Mouse (Mus musculus) liver, embryonic 15.5 days (tissue): ENCODE data around the gene Ms4a2. TPM values are rescaled to one million over a fixed set of nuclear protein-coding genes. Genes with fewer than 3 reads are reported as not detected.

Source experiments
- ATAC-seq: fragments of 200-750 bp; cut with Nextera tagmentation; 2 replicates; pipeline ENCODE4 v1.8.0; 2017; ENCODE audit warnings: moderate number of reproducible peaks, mild to moderate bottlenecking, moderate library complexity; ENCODE audit not compliant: insufficient read depth
- H3K27ac ChIP-seq: fragments of 300-500 bp; sonication (generic); replicated peaks from 2 replicates; pipeline ENCODE4 v1.5.1; 2015; ENCODE audit warnings: mild to moderate bottlenecking, inconsistent platforms
- H3K27me3 ChIP-seq: fragments of 300-500 bp; sonication (generic); 2 replicates; pipeline ENCODE4 v1.6.1; 2015; ENCODE audit warnings: mild to moderate bottlenecking, inconsistent platforms
- H3K36me3 ChIP-seq: fragments of 300-500 bp; sonication (generic); replicated peaks from 2 replicates; pipeline ENCODE4 v1.6.1; 2015; ENCODE audit warnings: moderate library complexity, mild to moderate bottlenecking, inconsistent platforms
- H3K4me1 ChIP-seq: fragments of 300-500 bp; sonication (generic); replicated peaks from 2 replicates; pipeline ENCODE4 v1.6.1; 2015; ENCODE audit warnings: inconsistent platforms
- H3K4me2 ChIP-seq: fragments of 300-500 bp; sonication (generic); 2 replicates; pipeline ENCODE4 v1.6.1; 2015; ENCODE audit warnings: moderate library complexity, mild to moderate bottlenecking, inconsistent platforms
- H3K4me3 ChIP-seq: fragments of 300-500 bp; sonication (generic); replicated peaks from 2 replicates; pipeline ENCODE4 v1.5.1; 2015; ENCODE audit warnings: mild to moderate bottlenecking, inconsistent platforms
- H3K9ac ChIP-seq: fragments of 300-500 bp; sonication (generic); 2 replicates; pipeline ENCODE4 v1.6.1; 2015; ENCODE audit warnings: moderate library complexity, mild to moderate bottlenecking, inconsistent platforms
- H3K9me3 ChIP-seq: fragments of 300-500 bp; sonication (generic); replicated peaks from 2 replicates; pipeline ENCODE4 v1.6.1; 2016; ENCODE audit warnings: inconsistent platforms
- WGBS: fragments of 180-500 bp; shearing (Covaris S2); methylation state at CpG from one replicate; pipeline ENCODE4 v1.1.7; 2015; ENCODE audit warnings: mixed read lengths; ENCODE audit not compliant: insufficient replicate concordance; 5-methylcytosine and 5-hydroxymethylcytosine counted together
- polyA plus RNA-seq: library from polyadenylated mRNA; unstranded; fragments of >200 nt; fragmentation: Nextera tagmentation; extraction: Ambion mirVana; gene quantifications from 2 replicates; pipeline ENCODE4 v1.2.1, GENCODE M21; 2015

Ms4a2 gene
- polyA plus RNA-seq, 1 experiment from 2014 or later = 0.81 TPM

DNA sequence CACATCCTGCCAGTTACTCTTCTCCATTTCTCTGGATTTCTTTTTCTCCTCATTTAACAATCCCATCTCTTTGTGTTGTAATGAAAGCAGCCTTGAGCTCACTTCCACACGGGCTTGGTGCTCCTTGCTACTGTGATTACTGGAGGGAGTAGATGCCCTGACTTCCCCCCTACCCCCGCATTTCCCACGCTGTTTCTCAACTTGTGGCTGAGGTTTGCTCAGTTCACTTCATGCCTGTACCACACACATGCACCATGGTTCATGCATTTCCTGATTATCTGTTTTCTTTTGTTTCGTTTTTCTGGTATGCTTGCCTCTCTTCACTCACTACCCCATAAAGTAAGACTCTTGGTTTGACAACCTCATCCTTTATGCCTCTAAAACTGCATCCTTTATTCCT, 34.3 kb downstream of the Ms4a2 start:
- Histone ChIP-seq H3K4me2 (no peak overlapping the region), H3K27ac (no peak overlapping the region), H3K9me3 (no peaks in the 10 kb centered on the region), H3K9ac (no peak overlapping the region), H3K36me3 (no peaks in the 10 kb centered on the region), H3K4me1 (no peaks in the 10 kb centered on the region), H3K27me3 (no peaks in the 10 kb centered on the region), H3K4me3 (no peak overlapping the region)
- no peak for ATAC-seq
- 46% methylated on average over 4 of the region's 4 CpGs for WGBS

DNA sequence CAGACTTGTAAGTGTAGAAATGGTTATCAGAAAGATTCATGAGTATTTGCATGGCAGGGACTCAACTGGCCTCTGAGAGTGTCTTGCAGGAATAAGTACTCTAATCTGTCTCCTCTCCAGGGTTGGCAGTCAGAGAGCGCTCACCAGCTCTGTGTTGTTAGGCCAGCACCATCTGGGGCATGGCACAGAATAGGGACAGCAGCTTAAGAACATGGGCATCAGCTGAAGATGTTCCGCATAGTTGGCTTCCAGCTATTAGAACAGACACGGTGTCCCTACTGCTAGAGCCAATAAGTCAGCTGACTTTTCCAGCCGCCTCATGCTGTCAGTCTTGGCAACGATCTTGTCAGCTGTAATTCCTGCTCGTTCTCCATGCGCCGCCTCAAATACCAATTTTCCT, 48.6 kb downstream of the Ms4a2 start:
- Histone ChIP-seq H3K9me3 (no peaks in the 10 kb centered on the region), H3K4me1 (no peaks in the 10 kb centered on the region), H3K36me3 (no peaks in the 10 kb centered on the region), H3K4me2 (no peak overlapping the region), H3K9ac (no peak overlapping the region), H3K4me3 (no peak overlapping the region), H3K27me3 (no peaks in the 10 kb centered on the region), H3K27ac (no peak overlapping the region)
- 75% methylated on average over 8 of the region's 8 CpGs for WGBS
- no peak for ATAC-seq

Other genes starting within 250 kb of the Ms4a2 start
- gene Ms4a4a, start 248.2 kb downstream of the Ms4a2 start, polyA plus RNA-seq = 1.3 and 1.4 TPM in 2 replicates
- 1.5 and 2.5 TPM in 2 replicates for gene Ms4a4c, start 218.9 kb downstream of the Ms4a2 start, polyA plus RNA-seq
- gene Ms4a4b, start 180.2 kb downstream of the Ms4a2 start, polyA plus RNA-seq = 0.58 and 0.74 TPM in 2 replicates
- 8.9 and 10.1 TPM in 2 replicates for gene Ms4a6c, start 154.4 kb downstream of the Ms4a2 start, polyA plus RNA-seq
- gene Gm8369, start 137.8 kb downstream of the Ms4a2 start, polyA plus RNA-seq = 0.10 and 0.46 TPM in 2 replicates
- 3.3 and 3.6 TPM in 2 replicates for gene Ms4a6b, start 107.2 kb downstream of the Ms4a2 start, polyA plus RNA-seq
- gene Ms4a4d, start 86.9 kb downstream of the Ms4a2 start, polyA plus RNA-seq = 0.24 and 0.54 TPM in 2 replicates
- gene Ms4a6d, start 18.9 kb downstream of the Ms4a2 start, polyA plus RNA-seq = 4.5 and 4.8 TPM in 2 replicates
- 30.9 and 39.0 TPM in 2 replicates for gene Ms4a3, start 17.1 kb upstream of the Ms4a2 start, polyA plus RNA-seq
- 0.17 and 0.24 TPM in 2 replicates for gene Oosp2, start 36.8 kb upstream of the Ms4a2 start, polyA plus RNA-seq
- 0.14 TPM in 1 of 2 replicates, not detected in the other for gene Oosp1, start 67.4 kb upstream of the Ms4a2 start, polyA plus RNA-seq
- gene Oosp3, start 73.3 kb upstream of the Ms4a2 start, polyA plus RNA-seq = not detected in 2 replicates
- not detected in 2 replicates for gene Gif, start 123.8 kb upstream of the Ms4a2 start, polyA plus RNA-seq
- gene Mrpl16, start 146.7 kb upstream of the Ms4a2 start, polyA plus RNA-seq = 28.0 and 33.6 TPM in 2 replicates
- gene Stx3, start 195.7 kb upstream of the Ms4a2 start, polyA plus RNA-seq = 1.7 TPM in 2 replicates
- gene Olfr1417, start 215.5 kb upstream of the Ms4a2 start, polyA plus RNA-seq = not detected in 2 replicates
- not detected in 2 replicates for gene Olfr1418, start 237.3 kb upstream of the Ms4a2 start, polyA plus RNA-seq